Mouse (Mus musculus) bone marrow, adult 2 months (tissue): ENCODE measurements around the gene Trrap.

ENCODE experiments used
- CTCF ChIP-seq: fragments of 200-500 bp; IDR thresholded peaks from 2 replicates; pipeline ENCODE4 v1.5.1; 2011; ENCODE audit warnings: low read length, control low read depth; ENCODE audit not compliant: control insufficient read depth, insufficient read depth
- POLR2A ChIP-seq: fragments of 200-500 bp; IDR thresholded peaks from 2 replicates; pipeline ENCODE4 v1.6.1; 2011; ENCODE audit warnings: low read depth, mild to moderate bottlenecking, control low read depth, low read length, borderline replicate concordance; ENCODE audit not compliant: control insufficient read depth

DNA sequence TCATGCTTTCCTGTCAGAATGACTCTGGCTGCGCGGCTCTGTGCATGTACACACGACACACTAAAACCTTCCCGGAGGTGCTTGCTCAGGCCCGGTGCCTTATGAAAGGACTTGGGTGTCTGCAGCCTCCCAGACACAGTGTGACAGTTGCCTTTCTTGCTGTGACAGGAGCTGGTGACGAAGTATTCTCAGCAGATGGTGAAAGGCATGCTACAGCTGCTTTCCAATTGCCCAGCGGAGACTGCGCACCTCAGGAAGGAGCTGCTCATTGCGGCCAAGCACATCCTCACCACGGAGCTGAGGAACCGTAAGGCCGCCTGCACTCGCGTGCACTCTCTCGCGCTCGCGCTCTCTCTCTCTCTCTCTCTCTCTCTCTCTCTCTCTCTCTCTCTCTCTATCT lies 18.9 kb downstream of the Trrap start:
- TF ChIP-seq CTCF, result no peak
- TF ChIP-seq POLR2A, result no peak
